Mouse (Mus musculus) frontal cortex, postnatal 25 days (tissue): Measurements from ENCODE around the gene Fam122a.

Source experiments
- DNase-seq, 2 experiments: peaks; one replicate each; pipeline ENCODE4 v3.0.0; 2022; ENCODE audit warnings: low spot score in 2 of 2

Gene Fam122a

GRCm38 (mm10) chr19:24490275-24490674 lies 13.1 kb upstream of the Fam122a start:
- DNase-seq: no peak

GRCm38 (mm10) chr19:24486433-24487296 lies 9.5 kb upstream of the Fam122a start:
- DNase-seq: no peak

GRCm38 (mm10) chr19:24484612-24485194 lies 7.5 kb upstream of the Fam122a start:
- no peak for DNase-seq

- DNase-seq: no peak
These were observed 3.8 kb upstream of the Fam122a start for GRCm38 (mm10) chr19:24480916-24481315.

GRCm38 (mm10) chr19:24476461-24476860 lies 695 bp downstream of the Fam122a start:
- DNase-seq: no peak

GRCm38 (mm10) chr19:24475281-24475680 lies 1.9 kb downstream of the Fam122a start:
- DNase-seq: no peak

GRCm38 (mm10) chr19:24472512-24472911 lies 4.6 kb downstream of the Fam122a start:
- no peak for DNase-seq

- no peak for DNase-seq
These were observed 5.6 kb downstream of the Fam122a start for GRCm38 (mm10) chr19:24471538-24471937.

- no peak for DNase-seq
These were observed 7.9 kb downstream of the Fam122a start for GRCm38 (mm10) chr19:24469216-24469615.

- no peak for DNase-seq
These were observed 8.5 kb downstream of the Fam122a start for GRCm38 (mm10) chr19:24468616-24469015.

GRCm38 (mm10) chr19:24463011-24463410 lies 14.1 kb downstream of the Fam122a start:
- DNase-seq: no peak

GRCm38 (mm10) chr19:24456591-24457231 lies 20.4 kb downstream of the Fam122a start:
- DNase-seq: no peak

GRCm38 (mm10) chr19:24455249-24455960 lies 21.8 kb downstream of the Fam122a start:
- no peak for DNase-seq

GRCm38 (mm10) chr19:24454451-24454850 lies 22.7 kb downstream of the Fam122a start:
- no peak for DNase-seq

GRCm38 (mm10) chr19:24453379-24453778 lies 23.8 kb downstream of the Fam122a start:
- DNase-seq: no peak

GRCm38 (mm10) chr19:24452441-24452898 lies 24.7 kb downstream of the Fam122a start:
- no peak for DNase-seq

GRCm38 (mm10) chr19:24451626-24452025 lies 25.5 kb downstream of the Fam122a start:
- no peak for DNase-seq

- DNase-seq: no peak
These were observed 26.4 kb downstream of the Fam122a start for GRCm38 (mm10) chr19:24450740-24451139.

- DNase-seq: no peak
These were observed 32.8 kb downstream of the Fam122a start for GRCm38 (mm10) chr19:24444322-24444721.

GRCm38 (mm10) chr19:24439715-24440114 lies 37.4 kb downstream of the Fam122a start:
- no peak for DNase-seq

GRCm38 (mm10) chr19:24434291-24434690 lies 42.9 kb downstream of the Fam122a start:
- DNase-seq: no peak

GRCm38 (mm10) chr19:24432447-24432846 lies 44.7 kb downstream of the Fam122a start:
- no peak for DNase-seq
